Mouse (Mus musculus) olfactory bulb, adult 2 months (tissue): ENCODE data around the gene Cd84. TPM values are rescaled to one million over a fixed set of nuclear protein-coding genes. Genes with fewer than 3 reads are reported as not detected.

Experiments used
- H3K27ac ChIP-seq: fragments of 200-500 bp; 2 replicates; pipeline ENCODE4 v1.5.1; 2012; ENCODE audit warnings: low read depth, low read length; ENCODE audit not compliant: insufficient read depth
- H3K4me1 ChIP-seq: fragments of 200-500 bp; 2 replicates; pipeline ENCODE4 v1.6.1; 2012; ENCODE audit warnings: low read length; ENCODE audit not compliant: control insufficient read depth, insufficient read depth
- H3K4me3 ChIP-seq: fragments of 200-500 bp; 2 replicates; pipeline ENCODE4 v1.5.1; 2012; ENCODE audit warnings: mild to moderate bottlenecking, low read depth, low read length, moderate library complexity; ENCODE audit not compliant: insufficient read depth
- CTCF ChIP-seq: fragments of 200-500 bp; IDR thresholded peaks from 2 replicates; pipeline ENCODE4 v1.5.1; 2012; ENCODE audit warnings: low read depth, mild to moderate bottlenecking, low read length, moderate library complexity; ENCODE audit not compliant: insufficient read depth
- POLR2A ChIP-seq: fragments of 200-500 bp; IDR thresholded peaks from 2 replicates; pipeline ENCODE4 v1.6.1; 2012; ENCODE audit warnings: mild to moderate bottlenecking, low read depth, low read length, moderate library complexity; ENCODE audit not compliant: insufficient read depth
- WGBS: fragments of 180-500 bp; shearing (Covaris S2); methylation state at CpG from one replicate; pipeline ENCODE4 v1.1.7; 2018; 5-methylcytosine and 5-hydroxymethylcytosine counted together
- polyA plus RNA-seq: library from polyadenylated mRNA; stranded (reverse); fragments of >200 nt; gene quantifications from 2 replicates; pipeline ENCODE4 v1.2.4, GENCODE M21; 2012; ENCODE audit warnings: low replicate concordance; ENCODE audit not compliant: missing spikeins, insufficient read depth, insufficient read length

Cd84 gene
- polyA plus RNA-seq, 1 experiment: not detected

DNA sequence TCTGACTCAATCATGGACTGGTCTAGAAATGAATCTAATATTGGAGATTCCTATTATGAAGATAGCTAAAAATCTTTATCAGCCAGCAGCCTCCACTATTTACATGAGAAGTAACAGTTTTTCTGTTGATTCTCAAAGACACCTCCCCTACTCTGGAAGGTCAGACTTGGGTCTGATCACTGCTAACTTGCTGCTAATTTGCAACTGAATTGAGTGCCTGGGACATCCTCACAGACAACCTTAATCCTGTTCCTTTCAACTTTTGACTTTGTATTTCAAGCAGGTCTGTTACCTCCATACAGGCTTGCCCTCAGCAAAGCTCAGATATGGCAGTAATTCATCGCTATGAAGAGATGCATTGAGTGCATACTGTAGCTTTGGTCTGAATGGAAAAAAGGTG, 64.5 kb downstream of the Cd84 start:
- Histone ChIP-seq H3K4me3 (no peak overlapping the region), H3K4me1 (no peaks in the 10 kb centered on the region), H3K27ac (no peak overlapping the region)
- WGBS: 89% methylated on average over 1 of the region's 1 CpGs
- no peak for TF ChIP-seq POLR2A
- TF ChIP-seq CTCF: no peak

DNA sequence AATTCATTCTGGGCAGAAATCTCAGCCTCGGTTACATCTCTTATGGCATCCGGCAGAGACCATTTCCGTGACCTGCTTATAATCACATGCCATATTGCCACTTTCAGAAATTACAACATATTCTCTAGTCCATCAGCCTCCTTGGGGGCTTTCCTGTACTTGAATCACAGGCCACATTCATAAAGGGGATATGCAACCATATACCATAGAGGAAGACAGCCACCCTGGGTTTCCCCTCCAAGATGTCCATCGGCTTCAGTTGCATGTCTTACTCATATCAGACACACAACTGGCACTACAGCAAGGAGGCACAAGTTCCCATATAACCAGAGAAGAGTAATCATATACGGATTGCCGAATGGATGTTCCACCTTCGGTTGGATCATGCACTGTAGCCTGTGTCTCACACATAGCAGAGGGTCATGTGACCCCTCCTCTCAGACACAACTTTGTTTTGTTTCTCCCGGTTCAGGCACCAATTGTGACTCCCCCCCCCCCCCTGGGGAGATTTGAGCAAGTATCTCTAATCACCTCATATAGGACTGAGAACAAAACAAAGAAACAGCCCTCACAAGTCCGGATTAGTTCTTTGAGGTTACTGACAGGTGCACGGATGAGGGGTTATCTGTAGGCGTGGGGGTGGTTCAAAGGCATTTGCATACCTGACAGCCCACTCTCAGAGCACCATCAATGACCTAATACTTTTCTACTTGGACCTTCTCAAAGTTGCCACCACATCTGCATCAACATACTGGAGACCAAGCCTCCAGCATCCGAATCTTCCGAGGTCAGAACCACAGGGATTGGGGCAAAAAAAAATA, 76.4 kb downstream of the Cd84 start:
- H3K27ac ChIP-seq: no peak overlapping the region
- no peak for TF ChIP-seq POLR2A
- TF ChIP-seq CTCF: no peak
- no peak overlapping the region for H3K4me3 ChIP-seq
- 76% methylated on average over 13 of the region's 13 CpGs for WGBS
- no peaks in the 10 kb centered on the region for H3K4me1 ChIP-seq

DNA sequence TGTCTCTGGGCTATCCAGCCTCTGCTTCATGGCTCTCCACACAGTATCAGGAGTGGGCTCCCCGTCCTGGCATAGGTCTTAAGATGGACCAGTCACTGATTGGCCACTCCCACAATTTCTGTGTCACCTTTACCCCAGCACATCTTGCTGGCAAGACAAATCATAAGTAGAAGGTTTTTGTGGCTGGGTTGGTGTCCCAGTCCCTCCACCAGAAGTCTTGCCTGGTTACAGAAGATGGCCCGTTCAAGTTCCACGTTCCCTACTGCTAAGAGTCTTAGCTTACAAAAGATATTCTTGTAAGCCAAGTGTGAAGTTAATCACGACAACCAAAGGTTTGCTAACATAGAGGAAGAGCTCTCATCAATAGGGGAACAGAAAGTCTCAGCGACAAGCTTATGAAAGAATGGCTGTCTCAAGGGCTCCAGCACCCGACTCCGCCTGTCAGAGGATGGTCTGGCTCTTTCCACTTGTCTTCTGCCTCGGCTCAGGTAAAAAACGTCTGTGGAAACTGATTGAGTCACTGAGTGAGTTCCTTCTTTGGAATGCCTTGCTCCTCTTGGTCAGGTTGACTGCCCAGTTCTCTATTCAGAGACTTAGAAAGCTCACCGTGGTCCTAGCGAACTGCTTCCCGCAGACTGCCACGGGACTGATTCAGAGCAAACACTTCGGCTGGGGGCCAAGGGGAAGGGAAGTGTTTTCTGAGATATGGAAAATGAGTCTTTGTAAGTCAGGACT, 78.0 kb downstream of the Cd84 start, which contains the start of gene Slamf6:
Slamf6 (plus strand) TSS at position 211 of the 735 bp plus-strand sequence.
- no peak within 1 kb of the TSS for H3K27ac ChIP-seq
- WGBS: 81% methylated on average over 14 of the region's 14 CpGs
- no peak within 1 kb of the TSS for H3K4me3 ChIP-seq

DNA sequence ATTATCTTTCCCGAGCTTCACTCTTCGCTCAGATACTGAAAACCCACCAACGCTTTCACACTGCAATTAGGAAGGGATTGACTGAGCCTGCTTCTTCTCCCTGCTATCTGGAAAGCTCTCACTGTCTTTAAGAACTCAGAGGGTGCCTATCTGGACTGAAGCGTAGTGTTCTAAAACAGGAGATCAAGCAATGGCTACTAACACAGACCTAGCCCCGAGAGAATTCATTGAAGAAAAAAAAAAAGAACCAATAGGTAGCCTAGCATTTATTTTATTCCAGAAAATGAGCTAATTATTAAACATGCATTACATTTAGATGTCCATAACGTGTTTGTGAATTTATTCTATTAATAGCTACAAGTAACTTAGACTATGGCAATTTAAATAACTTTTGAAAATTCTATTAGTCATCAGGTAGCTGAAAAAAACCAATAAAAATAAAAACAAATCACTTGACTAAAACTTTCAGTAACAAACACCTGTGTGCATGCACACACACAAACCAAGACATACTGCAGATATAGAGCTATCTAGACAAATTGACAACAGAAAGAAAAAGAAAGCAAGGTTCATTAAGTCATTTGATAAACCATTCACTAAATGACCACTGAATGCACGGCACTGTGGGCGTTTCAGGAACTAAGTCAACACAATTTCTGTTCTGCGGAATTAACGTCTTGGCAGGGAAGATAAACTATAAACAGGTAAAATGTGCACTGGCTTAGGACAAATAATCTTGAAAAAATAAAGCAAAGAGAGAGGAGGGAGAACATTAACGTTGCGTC, 78.8 kb downstream of the Cd84 start:
- WGBS: 78% methylated on average over 12 of the region's 12 CpGs
- H3K4me1 ChIP-seq: no peaks in the 10 kb centered on the region
- H3K4me3 ChIP-seq: no peak overlapping the region
- TF ChIP-seq CTCF: no peak
- no peak for TF ChIP-seq POLR2A
- H3K27ac ChIP-seq: no peak overlapping the region

More for the DNA sequence above, 78.0 kb downstream of the Cd84 start, which contains the start of gene Slamf6:
- H3K4me1 ChIP-seq: no peaks in the 10 kb centered on the region
- TF ChIP-seq POLR2A (no peak), CTCF (no peak)

DNA sequence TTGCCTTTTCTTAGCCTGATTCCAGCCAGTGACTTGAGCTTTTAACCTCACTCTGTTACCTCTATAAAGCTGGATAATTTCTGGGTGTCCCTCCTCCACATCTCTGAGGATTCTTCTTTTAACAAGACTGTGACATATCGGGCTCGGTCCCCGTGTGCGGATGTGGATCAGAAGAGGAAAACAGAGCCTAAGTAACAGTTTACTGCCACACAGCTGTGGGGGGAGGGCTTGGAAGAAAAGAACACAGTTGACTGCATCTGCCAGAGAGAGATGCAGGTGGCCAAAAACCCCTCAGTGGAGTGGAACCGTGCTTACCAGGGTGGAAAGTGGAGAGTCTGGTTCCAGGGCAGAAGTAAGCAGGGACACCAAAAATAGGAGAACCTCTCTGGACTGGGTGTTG, 79.7 kb downstream of the Cd84 start:
- Histone ChIP-seq H3K4me3 (no peak overlapping the region), H3K27ac (no peak overlapping the region), H3K4me1 (no peaks in the 10 kb centered on the region)
- TF ChIP-seq CTCF: no peak
- no peak for TF ChIP-seq POLR2A
- WGBS: 53% methylated on average over 5 of the region's 5 CpGs

DNA sequence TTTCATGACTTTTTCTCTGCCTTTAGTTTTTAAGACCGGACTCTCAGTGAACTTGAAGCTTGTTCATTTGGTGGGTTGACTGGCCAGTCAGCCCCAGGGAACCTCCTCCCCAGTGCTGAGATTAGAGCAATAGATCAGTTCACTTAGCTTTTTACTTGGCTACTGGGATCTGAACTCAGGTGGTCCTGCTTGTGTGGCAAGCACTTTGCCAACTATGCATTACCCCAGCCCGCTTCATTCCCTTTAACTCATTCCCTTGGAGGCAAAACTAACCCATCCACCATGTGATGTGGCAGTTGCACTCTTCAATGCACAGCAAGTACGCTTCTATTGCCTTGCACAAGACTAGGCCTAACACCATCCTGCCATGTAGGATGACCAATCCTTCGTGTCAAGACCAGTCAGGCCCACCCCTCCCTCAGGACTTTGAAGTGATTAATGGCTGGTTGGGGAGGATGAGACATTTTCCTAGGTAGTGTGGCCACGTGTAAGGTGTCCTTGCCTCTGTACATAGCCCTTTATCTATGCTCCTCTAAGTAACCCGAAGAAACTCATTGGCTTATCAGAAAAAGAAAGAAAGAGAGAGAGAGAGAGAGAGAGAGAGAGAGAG, 80.5 kb downstream of the Cd84 start:
- no peak for TF ChIP-seq POLR2A
- no peak for TF ChIP-seq CTCF
- WGBS: 89% methylated on average over 6 of the region's 6 CpGs
- H3K4me1 ChIP-seq: no peaks in the 10 kb centered on the region

DNA sequence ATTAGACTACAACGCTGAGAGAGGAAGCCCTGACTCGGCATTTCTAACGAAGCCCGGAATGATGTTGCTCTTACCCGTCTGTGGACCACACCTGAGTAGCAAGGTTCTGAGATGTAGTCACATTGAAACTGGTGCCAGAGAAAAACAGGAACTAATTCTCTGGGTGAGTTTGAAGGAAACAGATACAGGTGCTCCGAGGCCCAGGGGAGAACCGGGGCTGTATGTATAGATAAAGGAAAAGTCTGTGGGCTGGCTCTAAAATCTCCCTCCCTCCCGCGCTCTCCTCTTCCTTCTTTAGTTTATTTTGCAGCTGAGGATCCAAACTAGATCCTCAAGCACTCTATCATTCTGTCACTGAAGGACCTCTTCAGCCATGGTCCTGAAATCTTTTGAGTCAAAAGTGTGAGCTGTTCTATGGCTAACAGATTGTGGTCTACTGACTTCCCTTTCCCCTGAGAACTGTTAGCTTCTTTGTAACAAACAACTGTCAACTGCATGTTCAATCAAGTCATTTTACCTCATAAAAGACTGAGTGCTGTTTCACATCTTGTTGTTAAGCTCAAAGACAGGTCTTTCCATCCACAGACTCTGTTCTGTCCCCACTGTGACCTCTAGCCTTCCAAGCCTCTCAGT, 81.6 kb downstream of the Cd84 start:
- no peaks in the 10 kb centered on the region for H3K4me1 ChIP-seq
- 94% methylated on average over 9 of the region's 9 CpGs for WGBS
- H3K27ac ChIP-seq: no peak overlapping the region
- TF ChIP-seq CTCF (no peak), POLR2A (no peak)
- no peak overlapping the region for H3K4me3 ChIP-seq

More for the DNA sequence above, 80.5 kb downstream of the Cd84 start:
- no peak overlapping the region for H3K27ac ChIP-seq
- H3K4me3 ChIP-seq: no peak overlapping the region

DNA sequence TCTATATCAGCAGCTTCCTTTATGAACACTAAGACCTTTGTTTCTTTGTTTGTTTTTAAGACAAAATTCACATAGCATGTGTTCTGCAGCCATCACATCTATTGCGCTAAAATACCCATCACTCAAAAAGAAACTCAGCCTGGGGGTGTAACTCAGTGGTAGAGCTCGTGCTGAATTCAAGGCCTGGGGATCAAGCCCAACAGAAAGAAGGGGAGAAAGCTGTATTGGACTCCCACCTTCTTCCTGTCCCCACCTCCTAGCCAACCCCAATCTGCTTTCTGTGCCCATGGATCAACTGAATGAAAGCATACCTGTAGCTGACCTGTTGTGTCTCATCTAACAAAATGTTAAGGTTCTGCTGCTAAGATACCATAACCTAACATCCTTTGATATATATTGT, 82.1 kb downstream of the Cd84 start:
- no peak for TF ChIP-seq POLR2A
- no peak for TF ChIP-seq CTCF
- Histone ChIP-seq H3K4me1 (no peaks in the 10 kb centered on the region), H3K27ac (no peak overlapping the region), H3K4me3 (no peak overlapping the region)
- 92% methylated on average over 2 of the region's 2 CpGs for WGBS
